Mouse (Mus musculus) hindbrain, embryonic 11.5 days (tissue): ENCODE data around the gene Gm48552. TPM values are rescaled to one million over a fixed set of nuclear protein-coding genes. Genes with fewer than 3 reads are reported as not detected.
A peak's percentile ranks its signal among the peaks of the same experiment; 100 is the strongest.

ENCODE experiments used
- ATAC-seq: fragments of 200-750 bp; cut with Nextera tagmentation; 2 replicates; pipeline ENCODE4 v1.8.0; 2017; ENCODE audit warnings: mild to moderate bottlenecking, moderate TSS enrichment, moderate library complexity; ENCODE audit not compliant: low FRiP score
- DNase-seq: peaks from one replicate; pipeline ENCODE4 v3.0.0-alpha.2; 2015; ENCODE audit warnings: low spot score
- H3K27ac ChIP-seq: fragments of 300-500 bp; sonication (generic); 2 replicates; pipeline ENCODE4 v1.5.1; 2014; ENCODE audit warnings: mild to moderate bottlenecking, low read depth, low read length
- H3K27me3 ChIP-seq: fragments of 300-500 bp; sonication (generic); 2 replicates; pipeline ENCODE4 v1.6.1; 2014; ENCODE audit warnings: mild to moderate bottlenecking, low read length, moderate library complexity, mixed read lengths; ENCODE audit not compliant: control insufficient read depth, insufficient read depth
- H3K36me3 ChIP-seq: fragments of 300-500 bp; sonication (generic); 2 replicates; pipeline ENCODE4 v1.6.1; 2014; ENCODE audit warnings: mild to moderate bottlenecking, low read length, moderate library complexity, mixed read lengths; ENCODE audit not compliant: control insufficient read depth, insufficient read depth
- H3K4me1 ChIP-seq: fragments of 300-500 bp; sonication (generic); replicated peaks from 2 replicates; pipeline ENCODE4 v1.6.1; 2014; ENCODE audit warnings: low read length, mixed read lengths; ENCODE audit not compliant: control insufficient read depth, insufficient read depth
- H3K4me2 ChIP-seq: fragments of 300-500 bp; sonication (generic); replicated peaks from 2 replicates; pipeline ENCODE4 v1.6.1; 2014; ENCODE audit warnings: mild to moderate bottlenecking, low read depth, low read length
- H3K4me3 ChIP-seq: fragments of 300-500 bp; sonication (generic); 2 replicates; pipeline ENCODE4 v1.5.1; 2014; ENCODE audit warnings: low read depth, low read length
- H3K9ac ChIP-seq: fragments of 300-500 bp; sonication (generic); 2 replicates; pipeline ENCODE4 v1.6.1; 2014; ENCODE audit warnings: low read depth, low read length
- H3K9me3 ChIP-seq: fragments of 300-500 bp; sonication (generic); 2 replicates; pipeline ENCODE4 v1.6.1; 2016; ENCODE audit warnings: low read length; ENCODE audit not compliant: control insufficient read depth
- WGBS: fragments of 180-500 bp; shearing (Covaris S2); extraction: QIAGEN DNeasy Blood & Tissue Kit; methylation state at CpG from one replicate; pipeline ENCODE4 v1.1.7; 2014; 5-methylcytosine and 5-hydroxymethylcytosine counted together
- polyA plus RNA-seq: library from polyadenylated mRNA; unstranded; fragments of >200 nt; fragmentation: Nextera tagmentation; extraction: Ambion mirVana; gene quantifications from 2 replicates; pipeline ENCODE4 v1.2.1, GENCODE M21; 2014

Gm48552 gene
- polyA plus RNA-seq, 1 experiment from 2014 or later, result 0.49 TPM

DNA sequence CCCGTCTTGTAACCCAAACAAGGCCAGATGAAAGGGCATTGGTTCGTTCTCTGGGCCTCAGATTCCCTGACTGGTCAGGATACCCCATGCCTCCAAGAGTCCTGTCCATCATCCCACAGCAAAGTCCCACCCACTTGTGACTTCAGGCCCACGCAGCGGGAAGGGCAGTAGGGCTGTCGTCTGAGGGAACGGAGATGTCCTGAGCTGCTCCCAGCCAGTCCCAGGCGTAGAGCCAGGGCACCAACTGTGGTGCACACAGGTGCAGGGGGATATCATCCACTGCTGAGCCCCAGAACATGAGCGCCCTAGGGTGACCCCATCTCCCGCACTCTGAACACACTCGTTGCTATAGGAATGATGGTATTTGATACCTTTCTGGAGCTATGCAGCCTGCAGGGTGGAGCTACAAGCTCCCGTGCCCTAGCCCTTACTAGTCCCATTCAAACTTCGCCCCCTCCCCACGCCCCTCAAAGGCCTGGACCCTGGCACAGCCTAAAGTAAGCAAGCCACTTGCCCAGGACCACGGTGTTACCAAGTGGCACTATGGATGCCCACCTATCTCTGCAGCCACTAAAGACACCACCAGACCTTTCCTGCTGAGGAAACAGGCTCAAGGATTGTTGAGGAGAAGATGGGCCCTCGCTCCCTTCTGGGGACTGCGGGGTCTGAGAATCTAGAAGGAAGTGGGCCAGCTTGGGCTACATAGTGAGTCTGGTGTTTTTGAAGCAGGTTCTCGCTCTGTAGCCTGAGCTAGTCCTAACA, 26.9 kb downstream of the Gm48552 start:
- WGBS, result 62% methylated on average over 17 of the region's 17 CpGs
- no peaks in the 10 kb centered on the region for H3K36me3 ChIP-seq
- H3K4me3 ChIP-seq, result no peak overlapping the region
- peak overlapping the region; percentile 30; the same call in 1 of the 2 replicates for H3K27ac ChIP-seq
- peaks cover 23% of the 10 kb centered on the region for H3K4me1 ChIP-seq
- H3K4me2 ChIP-seq, result no peak overlapping the region
- no peaks in the 10 kb centered on the region for H3K9me3 ChIP-seq
- no peaks in the 10 kb centered on the region; the same call in 1 of the 2 replicates for H3K27me3 ChIP-seq
- DNase-seq (no peak), ATAC-seq (no peak)
- H3K9ac ChIP-seq, result 0 out of 2 replicates have a peak overlapping the region, but pooled peaks have one; percentile 7

DNA sequence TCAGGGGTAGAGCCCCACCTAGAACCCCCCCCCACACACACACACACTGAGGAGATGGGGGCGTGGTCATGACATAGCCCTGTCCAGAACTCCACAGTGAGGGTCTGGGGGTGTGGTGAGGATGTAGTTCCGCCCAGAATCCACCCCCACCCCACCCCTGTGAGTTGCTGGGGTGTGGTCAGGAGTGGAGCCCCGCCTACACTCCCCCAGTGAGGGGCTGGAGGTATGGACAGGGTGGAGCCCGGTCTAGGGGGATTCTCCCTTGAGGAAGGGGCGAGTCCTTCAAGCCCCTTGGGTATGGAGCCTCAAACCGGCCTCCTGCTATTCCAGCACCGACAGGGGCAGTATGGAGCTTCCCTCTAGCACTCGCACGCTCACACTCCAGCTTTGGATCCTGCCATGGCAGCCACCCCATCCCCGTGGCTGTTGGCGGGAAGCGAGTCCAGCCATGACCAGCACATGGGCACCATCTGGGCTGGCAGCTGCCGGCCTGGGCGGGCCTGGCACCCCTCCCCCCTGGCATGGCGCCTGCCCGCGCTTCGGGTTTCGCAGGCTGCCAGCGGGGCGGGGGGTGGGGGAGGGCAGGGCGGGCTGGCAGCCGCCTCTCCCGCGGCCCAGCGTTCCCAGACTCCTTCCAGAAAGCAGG, 27.9 kb downstream of the Gm48552 start:
- Histone ChIP-seq H3K4me1 (peaks cover 22% of the 10 kb centered on the region), H3K4me3 (peak overlapping the region; percentile 21; the same call in 1 of the 2 replicates), H3K27ac (peak overlapping the region; percentile 36), H3K9ac (peak overlapping the region; percentile 54), H3K36me3 (no peaks in the 10 kb centered on the region), H3K27me3 (no peaks in the 10 kb centered on the region; the same call in 1 of the 2 replicates), H3K4me2 (peak overlapping the region; percentile 73), H3K9me3 (no peaks in the 10 kb centered on the region)
- DNase-seq (peak; percentile 80), ATAC-seq (peak; percentile 62)
- WGBS, result 1% methylated on average over 13 of the region's 26 CpGs

DNA sequence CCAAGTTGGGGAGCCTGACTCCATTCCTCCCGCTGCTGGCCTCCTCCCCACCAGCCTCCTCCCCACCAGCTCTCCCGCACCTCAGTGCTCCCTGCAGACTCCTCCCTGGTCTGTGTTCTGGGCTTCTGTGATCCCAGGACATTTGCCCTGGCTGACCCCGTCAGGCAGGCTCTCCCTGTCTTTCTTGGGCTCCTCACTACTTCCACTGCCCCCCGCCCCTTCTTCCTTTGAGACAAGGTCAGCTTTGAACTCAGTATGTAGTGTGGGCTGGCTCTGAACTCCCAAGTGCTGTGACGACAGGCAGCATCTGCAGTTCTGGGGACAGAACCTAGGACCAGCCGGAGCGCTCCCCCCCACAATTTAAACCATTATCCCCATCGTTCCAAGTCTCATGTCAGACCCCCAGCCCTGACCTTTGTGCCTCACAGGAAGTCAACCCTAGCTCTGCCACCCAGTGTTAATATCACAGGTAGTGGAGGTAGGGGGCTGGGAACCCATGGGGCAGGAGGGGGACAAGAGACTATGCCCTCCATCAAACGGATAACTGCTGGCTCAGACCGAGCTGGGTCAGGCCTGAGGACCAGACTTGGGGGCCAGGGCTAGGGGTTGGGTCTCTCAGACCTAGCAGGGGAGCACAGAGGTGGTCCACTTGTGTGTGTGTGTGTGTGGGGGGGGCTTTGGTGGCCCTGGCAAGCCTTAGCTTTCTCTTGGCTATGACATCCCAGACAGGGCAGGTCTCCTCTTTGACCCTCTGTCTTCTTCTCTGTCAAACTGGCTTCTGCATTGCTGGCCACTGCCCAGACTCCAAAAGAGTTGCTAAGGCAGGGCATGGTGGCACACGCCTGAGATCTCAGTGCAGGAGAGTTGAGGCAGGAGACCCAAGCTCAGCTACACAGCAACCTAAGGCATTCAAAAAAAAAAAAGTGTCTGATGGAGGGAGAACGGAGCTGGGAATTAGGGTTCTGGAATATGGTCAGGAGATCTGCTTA, 28.7 kb downstream of the Gm48552 start:
- H3K4me2 ChIP-seq, result peak overlapping the region; percentile 73
- no peaks in the 10 kb centered on the region; the same call in 1 of the 2 replicates for H3K27me3 ChIP-seq
- H3K4me3 ChIP-seq, result peak overlapping the region; percentile 21; the same call in 1 of the 2 replicates
- H3K36me3 ChIP-seq, result no peaks in the 10 kb centered on the region
- H3K9me3 ChIP-seq, result no peaks in the 10 kb centered on the region
- DNase-seq, result peak; percentile 16
- ATAC-seq, result 0 out of 2 replicates have a peak, but pooled peaks have one; percentile 0
- H3K27ac ChIP-seq, result peak overlapping the region; percentile 37
- peaks cover 20% of the 10 kb centered on the region for H3K4me1 ChIP-seq
- 42% methylated on average over 12 of the region's 12 CpGs for WGBS
- H3K9ac ChIP-seq, result peak overlapping the region; percentile 54

DNA sequence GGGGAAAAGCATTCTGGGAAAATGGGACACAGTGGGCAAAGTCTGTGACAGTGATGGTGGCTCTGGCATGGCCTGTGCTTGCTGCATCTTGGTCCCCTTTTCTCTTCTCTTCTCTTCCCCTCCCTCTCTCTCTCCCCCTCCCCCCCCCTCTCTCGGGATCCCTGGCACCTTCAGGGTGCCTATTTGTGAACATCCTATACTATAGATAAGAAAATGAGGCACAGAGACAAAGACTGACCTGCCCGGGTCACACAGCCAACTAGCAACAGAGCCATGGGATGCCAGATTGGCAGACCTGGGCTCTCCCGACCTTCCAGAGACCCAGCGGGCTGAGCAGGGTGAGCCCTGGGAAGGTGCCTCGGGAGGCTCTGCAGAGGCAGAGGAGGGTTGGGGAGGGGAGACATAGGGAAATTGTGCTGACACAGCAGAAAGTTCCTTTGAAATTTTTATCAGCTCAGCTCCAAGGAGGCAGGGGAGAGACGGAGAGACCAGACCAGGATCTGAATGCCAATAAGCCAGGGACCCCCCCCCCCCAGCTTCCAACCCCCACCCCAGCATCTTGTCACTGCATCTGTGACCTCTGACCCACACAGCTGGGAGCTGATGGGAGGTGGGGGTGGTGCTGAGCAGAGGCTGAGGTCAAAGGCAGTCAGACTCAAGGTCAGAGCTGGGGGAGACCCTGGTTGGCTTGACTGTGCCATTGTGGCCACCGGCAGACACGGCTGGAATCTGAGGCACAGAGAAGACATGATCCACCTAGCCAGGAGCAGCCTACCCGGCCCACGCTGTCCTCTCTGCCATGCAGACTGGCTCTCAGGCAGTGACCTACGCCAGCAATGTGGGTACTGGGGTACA, 29.6 kb downstream of the Gm48552 start:
- H3K27me3 ChIP-seq, result no peaks in the 10 kb centered on the region; the same call in 1 of the 2 replicates
- no peak overlapping the region for H3K4me3 ChIP-seq
- H3K9ac ChIP-seq, result no peak overlapping the region
- ATAC-seq, result no peak
- H3K4me1 ChIP-seq, result peaks cover 20% of the 10 kb centered on the region
- no peaks in the 10 kb centered on the region for H3K36me3 ChIP-seq
- no peak overlapping the region for H3K4me2 ChIP-seq
- no peaks in the 10 kb centered on the region for H3K9me3 ChIP-seq
- peak; percentile 31 for DNase-seq
- peak overlapping the region; percentile 37; the same call in 1 of the 2 replicates for H3K27ac ChIP-seq
- WGBS, result 38% methylated on average over 11 of the region's 11 CpGs

DNA sequence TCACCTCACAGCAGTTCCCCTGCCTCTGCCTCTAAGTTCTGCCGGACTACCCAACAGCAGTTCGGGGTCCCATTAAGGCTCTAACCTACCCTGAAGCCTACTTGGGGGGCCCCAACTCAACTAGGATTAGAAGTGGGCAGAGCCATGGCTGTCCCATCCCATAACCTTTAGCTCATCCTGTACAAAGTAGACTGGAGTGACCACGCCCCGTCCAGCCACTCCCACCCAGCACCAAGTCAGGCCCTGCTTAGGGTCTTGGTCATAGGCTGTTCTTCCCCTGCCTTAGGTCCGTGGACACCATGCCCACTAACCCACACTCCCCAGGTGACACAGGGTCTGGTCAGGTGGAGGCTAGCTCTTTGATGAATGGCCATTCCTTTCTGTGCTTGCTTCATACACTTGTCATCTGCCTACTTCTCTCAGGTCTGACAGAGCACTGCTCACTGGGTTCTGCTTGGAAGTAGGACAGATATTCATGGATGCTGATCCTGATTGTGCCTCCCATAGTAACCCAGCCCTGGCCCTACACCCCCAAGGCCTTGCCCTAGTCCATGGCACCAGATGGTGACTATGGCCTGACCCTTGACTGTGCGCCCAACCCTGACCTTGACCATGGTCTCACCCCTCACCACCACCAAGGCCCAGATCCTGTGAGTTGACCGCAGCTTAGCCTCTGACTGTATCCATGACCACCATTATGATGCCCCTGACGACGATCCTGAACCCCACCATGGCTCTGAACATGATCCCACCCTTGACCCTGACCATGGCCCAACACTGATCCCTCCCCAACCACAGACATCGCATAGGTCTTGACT, 30.5 kb downstream of the Gm48552 start:
- no peak overlapping the region for H3K4me2 ChIP-seq
- no peaks in the 10 kb centered on the region for H3K36me3 ChIP-seq
- ATAC-seq (no peak), DNase-seq (peak; percentile 1)
- 95% methylated on average over 10 of the region's 10 CpGs for whole genome bisulfite sequencing
- H3K4me1 ChIP-seq, result peaks cover 16% of the 10 kb centered on the region
- H3K27ac ChIP-seq, result 0 out of 2 replicates have a peak overlapping the region, but pooled peaks have one; percentile 30
- H3K4me3 ChIP-seq, result no peak overlapping the region
- H3K9ac ChIP-seq, result no peak overlapping the region
- H3K27me3 ChIP-seq, result peaks cover 4% of the 10 kb centered on the region
- no peaks in the 10 kb centered on the region for H3K9me3 ChIP-seq

DNA sequence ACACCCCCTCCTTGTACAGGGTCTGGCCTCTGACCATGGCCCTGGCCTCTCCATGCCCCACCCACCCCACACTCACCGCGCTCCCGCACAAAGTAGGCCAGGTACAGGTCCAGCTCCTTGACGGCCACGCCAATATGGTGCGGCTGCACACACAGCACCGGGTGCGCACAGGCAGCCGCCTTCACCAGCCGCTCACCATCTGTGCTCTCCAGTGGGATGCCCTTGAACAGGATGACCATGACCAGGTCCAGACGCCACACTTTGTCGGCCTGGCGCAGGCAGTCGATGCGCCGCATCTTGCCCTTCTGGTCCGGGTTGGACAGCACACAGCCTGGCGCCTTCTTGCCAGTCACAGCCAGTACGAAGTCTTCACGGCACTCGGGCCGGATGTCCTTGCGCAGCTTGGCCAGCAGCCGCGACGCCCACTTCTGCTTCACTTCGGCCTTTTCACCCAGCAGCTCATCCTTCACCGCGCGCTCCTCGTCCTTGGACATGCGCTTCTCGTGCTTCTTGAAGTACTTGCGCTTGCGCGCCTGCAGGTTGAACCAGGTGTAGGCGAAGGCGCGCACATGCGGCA, 31.5 kb downstream of the Gm48552 start:
- no peak overlapping the region for H3K4me2 ChIP-seq
- no peak for DNase-seq
- H3K36me3 ChIP-seq, result no peaks in the 10 kb centered on the region

More for the DNA sequence above, 31.5 kb downstream of the Gm48552 start:
- Histone ChIP-seq H3K27ac (no peak overlapping the region), H3K4me1 (peaks cover 12% of the 10 kb centered on the region), H3K4me3 (no peak overlapping the region), H3K9me3 (no peaks in the 10 kb centered on the region), H3K9ac (no peak overlapping the region), H3K27me3 (peaks cover 14% of the 10 kb centered on the region)
- WGBS, result 85% methylated on average over 40 of the region's 40 CpGs
- no peak for ATAC-seq
